Mouse (Mus musculus): ENCODE data around the gene Mecr.

- no peak for TF ChIP-seq POLR2A (IDR thresholded peaks at IDR 0.05; ENCODE audit: borderline replicate concordance, insufficient read depth, low read length)
- TF ChIP-seq CTCF (IDR thresholded peaks at IDR 0.05; ENCODE audit: borderline replicate concordance, insufficient read depth, low read depth, low read length) = no peak
Measured at GRCm38 (mm10) chr4:131861341-131861739, 18.1 kb downstream of the Mecr start.
